Mouse (Mus musculus) heart, adult 2 months (tissue): ENCODE results near the gene Tmem30b.

ENCODE experiments used
- CTCF ChIP-seq: fragments of 200-600 bp; IDR thresholded peaks from 2 replicates; pipeline ENCODE4 v1.8.1; 2022; ENCODE audit warnings: antibody characterized with exemption, mild to moderate bottlenecking, moderate library complexity
- EP300 ChIP-seq: fragments of 200-500 bp; IDR thresholded peaks from 2 replicates; pipeline ENCODE4 v1.6.1; 2011; ENCODE audit warnings: low read depth, low read length, control low read depth; ENCODE audit not compliant: insufficient read depth

GRCm38 (mm10) chr12:73493929-73494530 lies 52.2 kb downstream of the Tmem30b start:
- TF ChIP-seq EP300 (no peak), CTCF (no peak)
